Mouse (Mus musculus) heart, adult 2 months (tissue): Measurements from ENCODE around the gene Tubb2b. TPM values are rescaled to one million over a fixed set of nuclear protein-coding genes. Genes with fewer than 3 reads are reported as not detected.

Experiments
- DNase-seq, 2 experiments: peaks; one replicate each; pipeline ENCODE4 v3.0.0; 2021
- H3K27ac ChIP-seq: fragments of 200-600 bp; 2 replicates; pipeline ENCODE4 v1.8.1; 2022
- H3K27me3 ChIP-seq: fragments of 200-500 bp; 2 replicates; pipeline ENCODE4 v1.6.1; 2012; ENCODE audit warnings: mild to moderate bottlenecking, low read length, inconsistent platforms, mixed read lengths; ENCODE audit not compliant: control insufficient read depth, insufficient read depth
- H3K36me3 ChIP-seq: fragments of 200-500 bp; 2 replicates; pipeline ENCODE4 v1.6.1; 2012; ENCODE audit warnings: low read length, inconsistent platforms; ENCODE audit not compliant: control insufficient read depth, insufficient read depth
- H3K4me1 ChIP-seq: fragments of 200-500 bp; 2 replicates; pipeline ENCODE4 v1.6.1; 2011; ENCODE audit warnings: low read length; ENCODE audit not compliant: control insufficient read depth, insufficient read depth
- H3K4me3 ChIP-seq: fragments of 200-600 bp; 2 replicates; pipeline ENCODE4 v1.8.1; 2022
- H3K79me2 ChIP-seq: fragments of 200-500 bp; replicated peaks from 2 replicates; pipeline ENCODE4 v1.6.1; 2012; ENCODE audit warnings: mild to moderate bottlenecking, inconsistent platforms, low read length, moderate library complexity, mixed read lengths; ENCODE audit not compliant: control insufficient read depth, insufficient read depth
- H3K9ac ChIP-seq: fragments of 200-500 bp; 2 replicates; pipeline ENCODE4 v1.6.1; 2012; ENCODE audit warnings: low read depth, mild to moderate bottlenecking, control low read depth, inconsistent platforms, low read length, mixed read lengths
- CTCF ChIP-seq: fragments of 200-600 bp; IDR thresholded peaks from 2 replicates; pipeline ENCODE4 v1.8.1; 2022; ENCODE audit warnings: antibody characterized with exemption, mild to moderate bottlenecking, moderate library complexity
- EP300 ChIP-seq: fragments of 200-500 bp; IDR thresholded peaks from 2 replicates; pipeline ENCODE4 v1.6.1; 2011; ENCODE audit warnings: low read depth, low read length, control low read depth; ENCODE audit not compliant: insufficient read depth
- POLR2A ChIP-seq: fragments of 200-500 bp; IDR thresholded peaks from 2 replicates; pipeline ENCODE4 v1.6.1; 2011; ENCODE audit warnings: mild to moderate bottlenecking, low read depth, low read length, control low read depth; ENCODE audit not compliant: insufficient read depth
- WGBS: fragments of 180-500 bp; shearing (Covaris S2); methylation state at CpG from one replicate; pipeline ENCODE4 v1.1.7; 2018; 5-methylcytosine and 5-hydroxymethylcytosine counted together
- intact Hi-C: fragments of 180-260 bp; cut with DNase I; formaldehyde crosslinking; loops from one replicate; pipeline ENCODE4 v1.15.1; 2025
- polyA plus RNA-seq: library from polyadenylated mRNA; depleted of rRNA; stranded (reverse); fragments of >200 nt; gene quantifications from 2 replicates; pipeline ENCODE4 v1.2.3, GENCODE M21; 2012
- total RNA-seq, 2 experiments: library from RNA; stranded (reverse); gene quantifications; 2 replicates each; pipeline ENCODE4 v1.2.3; 2021

Tubb2b gene
- total and polyA plus RNA-seq, 3 experiments = 2.6 to 6.2 (median 5.3) TPM

DNA sequence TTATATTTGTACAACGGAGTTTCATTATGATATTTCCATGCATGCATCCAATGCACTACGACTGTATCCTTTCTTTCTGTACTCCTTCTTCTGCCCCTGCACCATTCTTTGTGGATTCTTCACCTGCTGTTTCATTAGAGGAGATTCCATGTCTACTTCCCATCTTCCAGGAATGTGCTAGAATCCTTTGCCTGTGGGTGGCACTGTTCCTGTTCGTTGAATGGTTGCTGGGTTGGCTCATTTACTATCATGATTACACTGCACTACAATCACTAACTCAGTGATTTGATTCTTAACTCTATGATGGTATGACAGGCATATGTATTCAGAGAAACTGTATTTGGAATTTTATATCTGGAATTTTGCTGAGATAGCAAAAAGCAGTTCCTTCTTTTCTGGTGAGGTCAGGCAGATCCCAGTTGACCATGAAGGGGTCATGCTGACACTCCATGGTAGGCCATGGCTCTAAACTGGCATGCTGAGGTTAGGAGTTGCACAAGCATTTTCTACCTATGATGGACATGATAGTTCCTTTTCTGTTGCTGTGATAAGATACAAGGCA, 27.4 kb upstream of the Tubb2b start:
- intact Hi-C loops = loop anchor here (5.0 kb wide), 1 partner anchor 195 kb away; the partner anchor contains the start of gene Nqo2
- Histone ChIP-seq H3K9ac (no peak overlapping the region), H3K4me3 (no peak overlapping the region), H3K79me2 (no peaks in the 10 kb centered on the region), H3K27ac (no peak overlapping the region), H3K27me3 (no peaks in the 10 kb centered on the region), H3K36me3 (no peaks in the 10 kb centered on the region), H3K4me1 (peaks cover 3% of the 10 kb centered on the region)
- WGBS = 88% methylated on average over 3 of the region's 3 CpGs
- no peak for DNase-seq
- TF ChIP-seq CTCF = no peak
- no peak for TF ChIP-seq EP300
- no peak for TF ChIP-seq POLR2A

- WGBS = 53% methylated on average over 2 of the region's 2 CpGs
- H3K27me3 ChIP-seq = no peaks in the 10 kb centered on the region
- H3K4me3 ChIP-seq = no peak overlapping the region
- H3K36me3 ChIP-seq = no peaks in the 10 kb centered on the region
- H3K27ac ChIP-seq = no peak overlapping the region
- DNase-seq = no peak
- H3K9ac ChIP-seq = no peak overlapping the region
- TF ChIP-seq POLR2A (no peak), CTCF (no peak)
- H3K79me2 ChIP-seq = no peaks in the 10 kb centered on the region
- peaks cover 2% of the 10 kb centered on the region for H3K4me1 ChIP-seq
- intact Hi-C loops = loop anchor here (5.0 kb wide), 1 partner anchor 195 kb away; the partner anchor contains the start of gene Nqo2
Measured at GRCm38 (mm10) chr13:34156840-34157185, 26.5 kb upstream of the Tubb2b start.

GRCm38 (mm10) chr13:34156133-34156839, 26.0 kb upstream of the Tubb2b start:
- peak in 1 of 2 experiments; percentile 16 for DNase-seq
- H3K27ac ChIP-seq = no peak overlapping the region
- intact Hi-C loops = loop anchor here (5.0 kb wide), 1 partner anchor 194 kb away; the partner anchor contains the start of gene Nqo2

DNA sequence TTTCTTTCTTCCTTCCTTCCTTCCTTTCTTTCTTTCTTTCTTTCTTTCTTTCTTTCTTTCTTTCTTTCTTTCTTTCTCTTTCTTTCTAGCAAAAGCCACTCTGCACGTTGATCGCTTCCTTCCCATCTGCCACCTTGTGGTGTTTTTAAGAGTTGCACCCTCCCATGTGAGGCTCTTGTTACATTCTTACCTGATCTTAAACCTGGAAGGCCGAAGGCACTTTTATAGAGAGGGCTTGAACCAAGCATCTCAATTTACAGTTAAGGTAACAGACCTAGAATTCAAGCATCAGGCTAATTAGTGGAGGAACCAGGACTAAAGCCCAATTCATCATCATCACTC, 24.6 kb upstream of the Tubb2b start:
- 0 out of 2 replicates have a peak overlapping the region, but pooled peaks have one; percentile 14 for H3K9ac ChIP-seq
- H3K4me1 ChIP-seq = peaks cover 2% of the 10 kb centered on the region
- TF ChIP-seq CTCF (peak; percentile 76), POLR2A (no peak), EP300 (no peak)
- no peak overlapping the region for H3K27ac ChIP-seq
- WGBS = 24% methylated on average over 3 of the region's 3 CpGs
- H3K4me3 ChIP-seq = no peak overlapping the region; the same call in 1 of the 2 replicates
- no peaks in the 10 kb centered on the region for H3K79me2 ChIP-seq
- H3K36me3 ChIP-seq = no peaks in the 10 kb centered on the region
- intact Hi-C loops = loop anchor here (1.0 to 5.0 kb wide), 3 partner anchors 77 to 193 kb away; partner anchors contain the start of genes Nqo2 and Tubb2a
- peak; percentile 57 to 62 for DNase-seq
- no peaks in the 10 kb centered on the region for H3K27me3 ChIP-seq

More at GRCm38 (mm10) chr13:34156133-34156839, 26.0 kb upstream of the Tubb2b start:
- Histone ChIP-seq H3K4me3 (no peak overlapping the region), H3K36me3 (no peaks in the 10 kb centered on the region), H3K9ac (no peak overlapping the region), H3K27me3 (no peaks in the 10 kb centered on the region), H3K79me2 (no peaks in the 10 kb centered on the region), H3K4me1 (peaks cover 2% of the 10 kb centered on the region)
- TF ChIP-seq EP300 (no peak), CTCF (no peak), POLR2A (no peak)
- WGBS = 43% methylated on average over 8 of the region's 8 CpGs

DNA sequence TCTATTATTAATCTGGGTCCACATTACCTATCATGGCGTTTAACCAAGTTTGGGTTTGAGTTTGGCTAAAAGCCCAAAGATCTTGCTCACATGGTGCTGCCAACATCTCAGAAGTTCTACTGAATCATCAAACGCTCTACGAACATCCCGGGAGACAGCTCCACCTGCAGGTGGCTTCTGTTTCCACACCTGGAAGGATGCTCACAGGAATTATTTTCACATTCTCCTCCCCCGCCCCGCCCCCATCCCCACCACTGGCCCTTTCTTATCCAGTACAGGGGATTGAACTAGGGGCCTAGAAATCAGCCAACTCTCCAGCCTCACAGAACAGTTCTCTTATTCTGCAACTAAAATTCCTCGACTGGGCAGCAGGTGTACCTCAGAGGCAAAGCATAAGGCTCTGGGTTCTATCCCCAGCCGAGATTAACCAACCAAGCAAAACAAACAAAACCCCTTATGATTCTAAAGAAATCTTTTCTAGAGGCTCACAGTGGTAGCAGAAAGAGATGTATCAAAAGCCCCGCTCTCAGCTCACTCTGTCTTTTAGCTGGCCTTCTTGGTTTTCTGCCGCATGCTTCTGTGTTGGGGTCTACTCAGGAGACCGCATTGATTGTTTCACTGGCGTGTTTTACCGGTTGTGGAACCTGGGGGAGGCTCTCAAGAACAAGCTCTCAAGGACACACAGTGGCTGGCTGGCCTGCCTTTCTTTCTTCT, 24.1 kb upstream of the Tubb2b start:
- Histone ChIP-seq H3K4me1 (peaks cover 2% of the 10 kb centered on the region), H3K9ac (peak overlapping the region; percentile 14; the same call in 1 of the 2 replicates), H3K4me3 (peak overlapping the region; percentile 28; the same call in 1 of the 2 replicates), H3K79me2 (no peaks in the 10 kb centered on the region), H3K36me3 (no peaks in the 10 kb centered on the region), H3K27me3 (no peaks in the 10 kb centered on the region), H3K27ac (peak overlapping the region; percentile 16; the same call in 1 of the 2 replicates)
- 28% methylated on average over 13 of the region's 13 CpGs for WGBS
- DNase-seq = peak; percentile 81
- intact Hi-C loops = loop anchor here (1.0 kb wide), 1 partner anchor 76 kb away; the partner anchor contains the start of gene Tubb2a
- TF ChIP-seq EP300 = peak; percentile 84
- TF ChIP-seq CTCF = peak; percentile 80
- no peak for TF ChIP-seq POLR2A
